Mouse (Mus musculus) urinary bladder, postnatal 4 days (tissue): Measurements from ENCODE around the gene Ripk4.

Experiments used
- DNase-seq, 2 experiments: peaks; one replicate each; pipeline ENCODE4 v3.0.0; 2021 to 2022; ENCODE audit warnings: low spot score in 2 of 2

The Ripk4 gene

DNA sequence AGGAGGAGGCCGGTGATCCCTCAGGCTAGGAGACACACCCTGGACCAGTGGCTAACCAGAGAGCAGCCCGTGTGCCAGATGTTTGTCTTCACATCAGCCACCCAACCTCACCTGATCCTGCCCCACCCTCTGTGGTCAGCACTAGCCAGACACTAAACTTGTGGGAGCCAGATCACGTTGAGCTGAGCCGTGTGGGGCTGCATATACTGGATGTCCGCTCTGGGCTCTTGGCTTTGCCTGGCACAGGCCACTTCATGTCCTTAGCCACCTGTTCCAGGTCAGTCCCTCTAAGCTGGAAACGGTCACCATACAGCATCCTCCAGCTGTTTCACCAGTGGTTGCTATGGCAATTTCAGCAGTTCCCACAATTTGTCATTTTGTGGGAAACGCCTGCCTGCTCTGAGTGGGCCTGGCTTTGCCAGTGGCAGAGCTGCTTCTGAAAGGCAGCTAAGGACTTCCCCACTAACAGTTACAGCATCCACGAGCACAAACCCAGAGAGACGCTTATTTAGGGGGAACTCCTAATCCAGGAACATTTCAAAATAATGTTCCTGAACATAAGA, 28.7 kb downstream of the Ripk4 start:
- no peak for DNase-seq

- no peak for DNase-seq
Observed at GRCm38 (mm10) chr16:97733599-97733998, 30.0 kb downstream of the Ripk4 start.

GRCm38 (mm10) chr16:97730321-97730720, 33.3 kb downstream of the Ripk4 start:
- no peak for DNase-seq

GRCm38 (mm10) chr16:97726436-97726835, 37.2 kb downstream of the Ripk4 start:
- DNase-seq, result no peak

DNA sequence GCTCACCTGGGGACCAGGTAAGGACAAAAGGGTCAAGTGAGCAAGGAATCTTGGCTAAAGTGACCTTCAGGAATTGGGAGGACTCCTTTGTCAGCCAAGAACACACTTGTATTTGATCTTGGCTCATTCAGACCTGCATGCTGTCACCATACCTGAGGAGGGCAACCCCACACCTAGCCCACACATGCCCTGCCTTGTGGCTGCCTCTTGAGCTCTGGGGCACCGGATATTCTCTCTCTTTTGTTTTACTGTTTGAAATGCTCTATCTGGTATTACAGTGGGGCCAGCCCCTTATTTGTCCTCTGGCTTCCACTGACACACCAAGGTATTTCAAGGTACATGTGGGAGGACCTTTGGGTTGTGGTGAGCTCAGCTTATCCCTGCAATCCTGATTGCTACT, 43.5 kb downstream of the Ripk4 start:
- no peak for DNase-seq

GRCm38 (mm10) chr16:97719392-97719983, 44.1 kb downstream of the Ripk4 start:
- DNase-seq, result no peak

GRCm38 (mm10) chr16:97716567-97716966, 47.0 kb downstream of the Ripk4 start:
- no peak for DNase-seq

DNA sequence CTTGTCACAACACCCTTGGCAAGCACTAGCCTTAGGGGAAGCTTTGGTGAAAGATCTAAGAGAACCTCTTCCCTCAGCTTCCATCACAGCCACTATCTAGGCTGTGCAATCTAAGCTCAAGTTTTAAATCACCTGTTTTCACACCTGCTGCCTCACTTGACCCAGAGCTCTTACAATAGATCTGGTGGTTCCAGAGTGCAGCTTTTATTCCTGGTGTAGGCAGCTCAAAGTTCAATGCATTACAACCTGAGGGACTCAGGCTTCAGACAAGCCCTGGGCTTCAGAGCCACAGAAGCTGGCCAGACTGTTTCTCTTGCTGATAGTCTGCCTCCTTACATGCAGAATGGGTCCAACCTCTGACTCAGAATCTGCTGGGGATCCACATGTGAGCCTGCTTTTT, 51.5 kb downstream of the Ripk4 start:
- no peak for DNase-seq

DNA sequence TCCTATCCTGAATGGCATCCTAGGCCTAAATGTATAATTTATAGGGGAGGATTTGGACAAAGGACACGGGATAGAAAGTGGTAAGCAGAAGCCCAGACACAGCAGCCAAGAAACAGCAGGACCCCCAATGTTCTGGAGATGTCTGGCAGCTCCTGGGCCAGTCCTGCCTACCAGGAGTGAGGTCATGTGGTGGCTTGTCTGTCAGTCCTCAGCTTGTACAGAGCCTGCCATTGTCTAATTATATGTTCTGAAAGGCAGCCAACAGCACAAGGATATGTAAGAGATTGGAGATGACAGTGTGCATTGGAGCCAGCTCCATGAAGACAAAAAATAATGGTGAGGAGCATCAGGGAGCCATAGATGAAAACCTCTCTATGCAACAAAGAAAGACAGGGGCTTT, 61.7 kb downstream of the Ripk4 start:
- DNase-seq, result no peak

GRCm38 (mm10) chr16:97697769-97698168, 65.8 kb downstream of the Ripk4 start:
- DNase-seq, result no peak

DNA sequence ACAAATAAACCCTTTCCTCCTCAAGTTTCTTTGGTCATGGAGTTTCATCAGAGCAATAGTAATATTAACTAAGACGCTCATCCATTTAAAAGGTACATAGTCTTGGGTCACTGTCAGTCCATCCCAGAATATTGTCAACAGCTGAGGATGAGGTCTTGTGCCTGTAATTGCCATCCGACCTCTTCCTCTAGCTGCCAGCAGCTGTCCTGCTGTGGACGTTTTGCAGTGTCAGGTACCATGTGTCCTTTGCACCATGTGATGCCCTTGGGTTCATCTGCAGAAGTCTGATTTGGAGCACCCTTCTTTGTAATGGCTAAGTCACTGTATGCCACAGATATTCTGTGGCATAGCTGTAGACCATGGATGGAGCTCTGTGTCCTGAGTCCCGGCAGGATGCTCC, 67.9 kb downstream of the Ripk4 start:
- no peak for DNase-seq
